Mouse (Mus musculus) embryonic fibroblast, embryonic 13.5 days (primary cell): Measurements from ENCODE around the gene Tpd52l2. TPM values are rescaled to one million over a fixed set of nuclear protein-coding genes. Genes with fewer than 3 reads are reported as not detected.
"Not testable (repeated sequence)": the region's sequence is repeated elsewhere in the genome, so short reads cannot be mapped to it uniquely, and the experiment has no call there.

ENCODE experiments used
- H3K27ac ChIP-seq: 2 replicates; pipeline ENCODE4 v1.5.1; 2012; ENCODE audit warnings: low read length, control low read depth, inconsistent platforms; ENCODE audit not compliant: insufficient read depth
- H3K4me1 ChIP-seq: 2 replicates; pipeline ENCODE4 v1.6.1; 2011; ENCODE audit warnings: low read length; ENCODE audit not compliant: control insufficient read depth, insufficient read depth
- H3K4me3 ChIP-seq: 2 replicates; pipeline ENCODE4 v1.5.1; 2011; ENCODE audit warnings: mild to moderate bottlenecking, control low read depth, low read length; ENCODE audit not compliant: insufficient read depth
- CTCF ChIP-seq: IDR thresholded peaks from 2 replicates; pipeline ENCODE4 v1.5.1; 2011; ENCODE audit warnings: mild to moderate bottlenecking, control low read depth, low read length, moderate library complexity, borderline replicate concordance; ENCODE audit not compliant: insufficient read depth
- POLR2A ChIP-seq: IDR thresholded peaks from 2 replicates; pipeline ENCODE4 v1.6.1; 2011; ENCODE audit warnings: low read depth, mild to moderate bottlenecking, control low read depth, low read length, moderate library complexity
- polyA plus RNA-seq: library from polyadenylated mRNA; stranded (reverse); fragments of >200 nt; gene quantifications from 2 replicates; pipeline ENCODE4 v1.2.4, GENCODE M21; 2011; ENCODE audit warnings: low read depth; ENCODE audit not compliant: missing spikeins, insufficient read length

Tpd52l2 gene
- polyA plus RNA-seq, 1 experiment: 96.5 TPM

GRCm38 (mm10) chr2:181484456-181485233, 12.3 kb upstream of the Tpd52l2 start:
- Histone ChIP-seq H3K4me1 (no peaks in the 10 kb centered on the region), H3K4me3 (no peak overlapping the region), H3K27ac (no peak overlapping the region)
- TF ChIP-seq POLR2A: no peak
- no peak for TF ChIP-seq CTCF

GRCm38 (mm10) chr2:181485741-181486140, 11.2 kb upstream of the Tpd52l2 start:
- TF ChIP-seq POLR2A (no peak), CTCF (no peak)
- no peak overlapping the region for H3K27ac ChIP-seq
- no peak overlapping the region for H3K4me3 ChIP-seq

DNA sequence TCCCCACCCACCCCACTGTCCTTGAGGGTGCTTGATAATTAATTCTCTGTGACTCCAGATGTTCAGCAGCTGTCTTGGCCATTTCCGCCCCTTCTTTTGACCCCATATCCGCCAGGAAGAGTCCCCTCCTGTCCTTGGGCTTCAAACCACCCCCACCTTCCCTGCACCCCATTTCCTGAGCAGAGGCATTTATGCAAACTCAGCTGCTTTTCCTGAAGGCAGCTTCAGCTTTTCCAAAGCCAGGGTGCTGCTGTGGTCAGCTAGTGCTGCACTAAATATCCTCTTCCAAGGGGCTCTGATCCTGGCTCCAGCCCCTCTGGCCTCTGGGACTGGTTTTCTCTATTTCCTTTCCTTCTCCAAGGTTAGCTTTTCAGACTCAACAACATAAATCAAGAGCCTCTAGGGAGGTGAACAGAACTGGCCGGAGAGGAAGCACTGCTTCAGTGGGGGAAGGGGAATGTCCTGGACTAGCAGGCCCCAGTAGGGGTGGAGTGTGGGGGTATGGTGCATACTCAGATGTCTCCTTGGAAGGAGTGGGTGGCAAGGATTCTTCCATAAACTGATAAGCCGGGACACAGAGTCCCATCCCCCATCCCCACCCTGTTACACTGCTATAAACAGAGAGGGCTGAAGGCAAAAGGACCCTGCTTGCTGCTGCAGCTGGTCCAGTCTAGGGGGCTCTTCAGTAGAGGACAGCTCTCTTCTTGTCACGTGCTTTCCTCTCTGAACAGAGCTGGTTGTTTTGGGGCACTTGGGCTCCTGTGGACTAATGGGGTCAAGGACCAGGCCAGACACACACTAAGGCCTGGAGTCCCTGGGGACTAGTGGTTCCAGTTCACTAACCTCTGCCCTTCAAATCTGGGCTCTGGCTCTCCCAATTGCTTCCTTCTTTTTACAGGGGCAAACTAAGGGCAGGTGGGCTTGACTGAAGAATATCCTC, 9.3 kb upstream of the Tpd52l2 start:
- Histone ChIP-seq H3K4me3 (no peak overlapping the region), H3K4me1 (no peaks in the 10 kb centered on the region), H3K27ac (no peak overlapping the region)
- TF ChIP-seq POLR2A (no peak), CTCF (no peak)

More at GRCm38 (mm10) chr2:181485741-181486140, 11.2 kb upstream of the Tpd52l2 start:
- no peaks in the 10 kb centered on the region for H3K4me1 ChIP-seq

DNA sequence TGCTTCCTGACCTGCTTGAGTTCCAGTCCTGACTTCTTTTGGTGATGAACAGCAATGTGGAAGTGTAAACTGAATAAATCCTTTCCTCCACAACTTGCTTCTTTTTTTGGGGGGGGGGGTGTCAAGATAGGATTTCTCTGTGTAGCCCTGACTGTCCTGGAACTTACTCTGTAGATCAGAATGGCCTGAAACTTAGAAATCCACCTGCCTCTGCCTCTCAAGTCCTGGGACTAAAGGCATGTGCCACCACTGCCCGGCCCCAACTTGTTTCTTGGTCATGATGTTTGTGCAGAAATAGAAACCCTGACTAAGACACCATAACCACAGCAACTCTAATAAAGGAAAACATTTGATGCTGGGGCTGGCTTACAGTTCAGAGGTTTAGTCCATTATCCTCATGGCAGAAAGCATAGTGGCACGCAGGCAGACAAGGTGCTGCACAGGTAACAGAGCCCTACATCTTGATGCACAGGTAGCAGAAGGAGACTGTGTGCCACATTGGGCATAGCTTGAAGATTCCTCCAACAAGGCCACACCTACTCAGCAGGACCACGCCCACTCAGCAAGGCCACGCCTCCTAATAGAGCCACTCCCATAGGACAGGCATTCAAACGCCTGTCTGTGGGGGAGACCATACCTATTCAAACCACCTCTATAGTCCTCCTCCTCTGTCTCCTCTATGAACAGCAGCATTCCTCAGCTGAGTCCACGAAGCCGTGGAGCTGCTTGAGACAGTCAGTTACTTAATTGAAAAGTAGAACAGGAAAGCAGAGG, 5.3 kb upstream of the Tpd52l2 start:
- Histone ChIP-seq H3K4me1 (0 out of 2 replicates have a peak, but pooled peaks cover 2% of the 10 kb centered on the region), H3K27ac (no peak overlapping the region)
- TF ChIP-seq CTCF: no peak
- TF ChIP-seq POLR2A: no peak

DNA sequence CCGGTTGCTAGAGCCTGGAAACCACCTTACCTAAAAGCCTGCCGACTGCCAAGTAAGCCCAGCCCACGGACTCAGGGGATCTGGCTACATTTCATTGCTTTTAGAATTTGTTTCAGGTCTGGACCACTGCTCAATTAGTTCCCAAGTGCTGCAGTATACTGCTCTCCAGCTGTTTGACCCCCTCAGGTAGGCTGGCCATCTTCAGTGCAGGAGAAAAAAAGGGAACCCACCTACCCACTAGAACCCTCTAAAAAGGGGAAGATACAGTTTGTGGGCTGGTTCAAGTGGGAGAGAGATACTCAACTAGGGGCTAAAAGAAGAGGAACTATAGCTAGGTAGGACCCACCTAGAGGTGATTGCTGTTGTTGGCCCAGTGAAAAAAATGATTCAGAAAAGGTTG, 4.7 kb upstream of the Tpd52l2 start:
- Histone ChIP-seq H3K27ac (no peak overlapping the region), H3K4me1 (0 out of 2 replicates have a peak, but pooled peaks cover 2% of the 10 kb centered on the region), H3K4me3 (no peak overlapping the region)
- TF ChIP-seq CTCF: no peak
- no peak for TF ChIP-seq POLR2A

More for the DNA sequence above, 5.3 kb upstream of the Tpd52l2 start:
- no peak overlapping the region for H3K4me3 ChIP-seq

DNA sequence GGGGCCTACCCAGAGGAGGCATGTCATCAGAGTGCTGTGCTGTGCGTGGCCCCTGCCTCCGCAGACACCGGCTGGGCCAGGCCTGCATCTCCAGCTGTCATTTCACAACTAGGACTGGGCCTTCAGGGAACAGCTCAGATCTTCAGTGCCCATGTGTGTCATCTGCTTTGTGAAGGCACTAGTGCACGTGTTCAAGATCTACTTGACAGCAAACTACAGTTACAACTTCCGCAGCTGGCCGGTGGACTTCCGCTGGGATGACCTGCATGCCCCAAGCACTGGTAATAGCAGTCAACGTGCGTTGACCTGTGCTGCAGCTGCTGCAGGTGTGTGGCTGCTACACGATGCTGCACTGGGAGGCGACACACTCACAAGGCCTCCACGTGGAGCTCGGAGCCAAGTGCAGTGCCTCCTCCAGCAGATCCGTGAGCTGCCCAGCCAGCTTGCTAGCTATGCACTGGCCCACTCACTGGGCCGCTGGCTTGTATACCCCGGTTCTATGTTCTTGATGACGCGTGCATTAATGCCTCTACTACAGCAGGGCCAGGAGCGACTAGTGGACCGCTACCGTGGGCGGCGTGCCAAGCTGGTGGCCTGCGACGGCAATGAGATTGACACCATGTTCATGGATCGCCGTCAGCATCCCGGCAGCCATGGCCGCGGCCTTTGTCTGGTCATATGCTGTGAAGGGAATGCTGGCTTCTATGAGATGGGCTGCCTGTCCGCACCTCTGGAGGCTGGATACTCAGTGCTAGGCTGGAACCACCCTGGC, 3.6 kb upstream of the Tpd52l2 start, which contains the start of gene Abhd16b:
Gene Abhd16b (plus strand): TSS at position 51 of the 772 bp plus-strand sequence.
- no peak within 1 kb of the TSS for H3K27ac ChIP-seq

DNA sequence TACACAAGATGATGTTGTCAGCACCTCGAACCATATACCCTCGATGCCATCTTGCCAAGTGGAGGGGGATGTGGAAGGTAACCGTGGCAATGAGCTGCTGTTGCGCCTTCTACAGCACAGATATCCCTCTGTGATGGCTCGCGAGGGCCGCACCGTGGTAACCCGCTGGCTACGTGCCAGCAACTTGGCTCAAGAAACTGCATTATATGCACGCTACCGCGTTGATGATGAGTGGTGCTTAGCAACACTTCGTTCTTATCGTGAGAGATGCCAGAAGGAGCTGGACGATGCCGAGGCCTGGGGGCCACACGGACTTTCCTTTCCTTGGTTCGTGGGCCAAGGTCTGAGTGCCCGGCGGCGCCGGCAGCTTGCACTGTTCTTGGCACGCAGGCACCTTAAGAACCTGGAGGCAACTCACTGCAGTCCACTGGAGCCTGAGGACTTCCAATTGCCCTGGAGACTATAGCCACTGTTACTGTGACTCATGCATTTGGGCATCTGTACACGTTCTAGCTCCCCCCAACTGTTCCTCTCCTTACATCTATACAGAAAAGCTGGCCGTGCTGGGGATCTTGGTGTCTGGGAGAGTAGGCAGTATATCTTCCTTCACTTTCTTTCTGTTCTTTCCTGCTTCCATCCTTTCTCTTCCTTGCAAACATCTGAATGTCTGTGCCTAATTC, 2.5 kb upstream of the Tpd52l2 start:
- Histone ChIP-seq H3K4me1 (peaks cover 5% of the 10 kb centered on the region; the same call in 1 of the 2 replicates), H3K27ac (no peak overlapping the region), H3K4me3 (no peak overlapping the region)
- TF ChIP-seq CTCF (no peak), POLR2A (no peak)

More for the DNA sequence above, 3.6 kb upstream of the Tpd52l2 start, which contains the start of gene Abhd16b:
- H3K4me1 ChIP-seq: peaks cover 2% of the 10 kb centered on the region; the same call in 1 of the 2 replicates
- H3K4me3 ChIP-seq: no peak within 1 kb of the TSS
- TF ChIP-seq POLR2A (no peak), CTCF (no peak)

GRCm38 (mm10) chr2:181495845-181496244, 1.1 kb upstream of the Tpd52l2 start:
- H3K4me1 ChIP-seq, H3K4me3 ChIP-seq: not testable (repeated sequence)

More at GRCm38 (mm10) chr2:181495845-181496244, 1.1 kb upstream of the Tpd52l2 start:
- not testable (repeated sequence) for H3K27ac ChIP-seq
